Comparison of ENCODE assay signal across 9 mouse cellular contexts in genomic region chr5:140617714-140618113, GRCm38 (mm10). TPM values are rescaled to one million over a fixed set of nuclear protein-coding genes. Genes with fewer than 3 reads are reported as not detected.
DNase-seq lines count a peak whose midpoint lies in the region; ATAC-seq lines count a peak whose summit lies in the region.
"Had no signal": no experiment of that assay in that cellular context is flagged by ENCODE, and none has a peak within 500 bp of the region (broad histone marks: within the 10 kb centered on the region; RNA-seq: fewer than 3 reads in every experiment).

No protein-coding gene starts in this region.

- H3K9me3 ChIP-seq in hindbrain, embryonic 16.5 days (ENCODE audit: control insufficient read depth, low read length), result no peaks in the 10 kb centered on the region

- 88% methylated on average over 5 of the region's 5 CpGs for WGBS in hindbrain, embryonic 16.5 days

- H3K4me1 ChIP-seq in hindbrain, embryonic 16.5 days (ENCODE audit: control insufficient read depth, insufficient read depth, low read depth, low read length), result peaks cover 2% of the 10 kb centered on the region; the same call in 1 of the 2 replicates

- peaks cover 8% of the 10 kb centered on the region for H3K36me3 ChIP-seq in hindbrain, embryonic 16.5 days (ENCODE audit: control insufficient read depth, insufficient read depth, low read length)

- H3K4me3 ChIP-seq in hindbrain, embryonic 16.5 days (ENCODE audit: low read length), result no peak overlapping the region

- no peak overlapping the region for H3K9ac ChIP-seq in hindbrain, embryonic 16.5 days (ENCODE audit: low read depth, low read length)

- ATAC-seq in megakaryocyte progenitor cell, adult 5-6 weeks (replicated peaks; ENCODE audit: poor library complexity), result peak; percentile 69
- ATAC-seq in hindbrain, embryonic 16.5 days, result no peak

- no peak overlapping the region for H3K27ac ChIP-seq in hindbrain, embryonic 16.5 days (ENCODE audit: low read depth, low read length)

- no peak overlapping the region for H3K4me2 ChIP-seq in hindbrain, embryonic 16.5 days (ENCODE audit: low read length)

- H3K27me3 ChIP-seq in hindbrain, embryonic 16.5 days (replicated peaks; ENCODE audit: control insufficient read depth, insufficient read depth, low read length), result no peaks in the 10 kb centered on the region

- peak; percentile 26 to 56 for DNase-seq in frontal cortex, postnatal 10 days (ENCODE audit: low spot score in 2 of 2)
- no peak for DNase-seq in frontal cortex, postnatal 14 days (ENCODE audit: low spot score in 2 of 2)
- DNase-seq in urinary bladder, postnatal 14 days (ENCODE audit: low spot score), result peak; percentile 25
- no peak for DNase-seq in urinary bladder, postnatal 4 days (ENCODE audit: low spot score in 2 of 2)
- DNase-seq in testis, postnatal 10 days (ENCODE audit: low spot score), result no peak
- no peak for DNase-seq in frontal cortex, postnatal 36 days (ENCODE audit: low spot score in 2 of 2)

RNA-seq across cellular contexts. Expression of gene Lfng, which starts 10.6 kb away (rescaled TPM):
- total RNA-seq in megakaryocyte progenitor cell, adult 5-6 weeks (2015), result 4.8 and 5.6 TPM in 2 replicates
- 13.4 and 15.2 TPM in 2 replicates for total RNA-seq in megakaryocyte progenitor cell, adult 5-6 weeks (2017)
- polyA plus RNA-seq in hindbrain, embryonic 16.5 days (2015; fragmentation: Nextera tagmentation; extraction: Ambion mirVana), result 27.1 and 30.2 TPM in 2 replicates

RNA-seq across cellular contexts. Expression of gene Ttyh3, which starts 31.1 kb away (rescaled TPM):
- 31.4 and 35.8 TPM in 2 replicates for total RNA-seq in megakaryocyte progenitor cell, adult 5-6 weeks (2015)
- total RNA-seq in megakaryocyte progenitor cell, adult 5-6 weeks (2017), result 8.1 and 10.2 TPM in 2 replicates
- 56.0 and 68.9 TPM in 2 replicates for polyA plus RNA-seq in hindbrain, embryonic 16.5 days (2015; fragmentation: Nextera tagmentation; extraction: Ambion mirVana)

RNA-seq across cellular contexts. Expression of gene Grifin, which starts 52.8 kb away (rescaled TPM):
- total RNA-seq in megakaryocyte progenitor cell, adult 5-6 weeks (2015), result not detected in 2 replicates
- total RNA-seq in megakaryocyte progenitor cell, adult 5-6 weeks (2017), result not detected in 2 replicates
- polyA plus RNA-seq in hindbrain, embryonic 16.5 days (2015; fragmentation: Nextera tagmentation; extraction: Ambion mirVana), result 0.36 TPM in 1 of 2 replicates, not detected in the other
- total RNA-seq: layer of hippocampus, postnatal 10 days had no signal

Comparison
In these comparisons a context has a peak if more than half of its experiments do, and no peak if none do; other contexts are left out.
1. DNase-seq: peak in frontal cortex, postnatal 10 days (2 of 2) and urinary bladder, postnatal 14 days (single experiment); none in frontal cortex, postnatal 14 days (0 of 2), urinary bladder, postnatal 4 days (0 of 2), testis, postnatal 10 days (single experiment) and frontal cortex, postnatal 36 days (0 of 2).